Mouse (Mus musculus): ENCODE data around the gene Inf2. TPM values are rescaled to one million over a fixed set of nuclear protein-coding genes. Genes with fewer than 3 reads are reported as not detected.

The Inf2 gene
- total RNA-seq, 2 experiments from 2014 or later = 21.2 to 24.0 TPM

DNA sequence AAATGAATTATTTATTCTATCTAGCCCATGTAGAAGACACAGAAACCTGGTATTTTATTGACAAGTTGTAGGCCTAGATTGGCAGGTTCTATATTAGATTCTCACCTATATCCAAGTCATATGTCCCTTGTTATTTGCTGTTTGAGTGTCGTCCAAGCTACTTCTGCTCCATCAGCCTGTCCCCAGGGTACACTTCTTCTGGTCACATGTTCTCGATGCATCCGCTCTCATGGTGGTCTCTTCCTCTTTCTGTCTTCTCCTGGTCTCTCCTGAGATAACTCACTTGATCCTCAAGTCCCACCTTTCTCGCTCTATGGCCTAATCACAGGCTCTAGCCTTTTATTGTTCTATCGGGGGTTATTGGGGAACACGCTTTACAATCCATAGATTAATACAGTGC, 25.6 kb upstream of the Inf2 start:
- DNase-seq (ENCODE audit: low spot score in 2 of 2) = no peak

DNA sequence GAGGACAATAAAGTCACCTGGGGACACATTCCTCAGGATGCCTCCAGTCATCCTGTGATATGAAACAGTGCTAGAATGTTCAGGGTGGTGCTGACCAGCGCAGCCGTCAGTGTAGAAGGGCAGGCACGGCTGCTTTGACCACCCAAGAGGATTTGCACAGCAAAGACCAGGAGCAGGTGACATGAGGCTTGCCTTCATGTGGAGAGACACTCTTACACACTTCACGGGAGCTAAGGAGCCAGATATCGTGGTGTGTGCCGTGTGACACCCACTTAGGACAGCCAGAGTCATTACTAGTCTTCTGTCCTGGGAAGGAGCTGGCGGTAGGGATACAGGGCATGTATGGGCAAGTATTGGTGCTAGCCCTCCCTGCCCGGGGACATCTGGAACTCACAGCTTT, 18.4 kb upstream of the Inf2 start:
- no peak for DNase-seq (ENCODE audit: low spot score in 2 of 2)

DNA sequence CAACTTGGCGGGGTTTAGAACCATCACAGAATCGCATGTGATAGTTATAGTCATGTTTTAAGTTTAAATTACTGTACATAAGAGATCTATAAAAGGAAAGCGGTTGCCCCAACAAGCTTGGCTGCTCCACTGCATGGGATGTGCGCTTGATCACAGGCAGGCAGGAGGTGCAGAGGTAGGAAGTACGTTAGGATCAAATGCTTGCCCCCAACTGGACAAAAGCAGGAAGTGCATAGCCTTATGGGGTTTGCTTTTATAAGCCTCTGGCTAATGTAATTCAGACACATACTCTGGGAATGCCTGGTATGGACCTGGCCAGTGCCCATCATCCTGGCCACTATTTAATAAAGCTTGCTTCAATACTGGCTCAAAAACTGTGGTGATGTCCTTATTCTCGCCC, 17.5 kb upstream of the Inf2 start:
- DNase-seq (ENCODE audit: low spot score in 2 of 2) = no peak

DNA sequence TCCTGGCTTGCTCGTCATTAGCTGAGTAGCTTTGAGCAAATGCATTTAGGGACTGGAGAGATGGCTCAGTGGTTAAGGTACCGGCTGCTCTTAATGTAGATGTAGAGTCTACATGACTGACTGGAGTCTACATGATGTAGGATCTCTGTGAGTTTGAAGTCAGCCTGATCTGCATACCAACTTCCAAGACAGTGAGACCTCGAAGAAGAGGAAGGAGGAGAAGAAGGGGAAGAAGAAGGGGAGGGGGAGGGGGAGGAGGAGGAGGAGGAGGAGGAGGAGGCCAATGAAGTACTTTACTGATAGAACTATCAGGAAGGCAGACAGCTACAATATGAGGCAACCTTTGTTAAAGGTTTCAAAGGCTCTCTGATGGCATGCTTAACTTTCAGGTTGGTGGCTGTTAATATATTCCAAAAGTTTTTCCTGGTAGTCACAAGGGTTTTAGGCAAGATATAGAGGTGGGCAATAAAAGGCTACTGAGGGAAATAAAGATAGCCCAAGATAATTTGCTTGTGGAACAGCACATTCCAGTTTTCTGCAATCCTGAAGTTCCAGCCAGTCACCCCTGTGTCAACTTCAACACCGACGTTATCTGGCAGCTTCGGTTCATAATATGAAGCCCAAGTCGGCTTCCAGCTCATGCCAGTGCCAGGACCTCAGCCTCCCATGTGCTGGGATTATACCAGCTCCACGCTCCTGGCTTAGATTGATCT, 13.2 kb upstream of the Inf2 start:
- no peak for DNase-seq (ENCODE audit: low spot score in 2 of 2)

DNA sequence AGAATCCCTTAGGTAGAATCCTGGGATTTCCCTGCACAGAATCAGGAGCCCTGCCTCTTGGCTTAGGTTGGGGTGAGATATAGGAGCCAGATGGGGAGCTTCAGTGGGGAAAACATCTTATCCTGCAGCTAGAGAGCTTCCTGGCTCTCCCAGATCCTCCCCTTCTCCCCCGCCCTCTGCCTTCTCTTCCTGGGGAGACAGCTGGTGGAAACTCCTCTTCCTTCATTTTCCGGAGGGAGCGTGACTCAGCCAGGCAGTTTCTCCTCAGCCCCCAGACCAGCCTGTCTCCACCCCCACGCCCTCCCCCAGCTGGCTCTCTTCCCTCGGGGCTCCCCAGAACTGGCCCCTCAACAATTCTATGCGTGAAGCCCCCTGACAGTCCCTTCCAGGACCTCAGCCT, 12.2 kb upstream of the Inf2 start:
- peak in 1 of 2 experiments; percentile 32 for DNase-seq (ENCODE audit: low spot score in 2 of 2)

DNA sequence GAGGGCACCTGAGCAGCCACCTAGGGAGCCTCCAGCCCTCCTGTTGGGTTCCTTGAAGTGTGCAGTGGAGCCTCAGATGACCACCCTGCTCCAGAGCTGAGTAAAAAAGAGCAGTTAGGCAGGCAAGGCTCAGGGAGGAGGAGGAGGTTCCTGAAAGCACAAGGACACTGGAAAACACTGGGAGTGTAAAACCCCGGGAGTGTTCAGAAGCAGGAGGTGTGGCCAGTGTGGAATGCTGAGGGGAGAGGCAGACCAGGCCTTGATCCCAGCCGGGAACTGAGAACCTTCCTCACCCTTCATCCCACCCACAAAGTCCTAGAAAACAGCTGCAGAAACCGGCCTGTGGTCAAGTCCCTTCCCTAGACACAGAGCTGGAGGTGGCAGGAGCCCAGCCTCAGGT, 11.8 kb upstream of the Inf2 start:
- DNase-seq (ENCODE audit: low spot score in 2 of 2) = peak in 1 of 2 experiments; percentile 18

DNA sequence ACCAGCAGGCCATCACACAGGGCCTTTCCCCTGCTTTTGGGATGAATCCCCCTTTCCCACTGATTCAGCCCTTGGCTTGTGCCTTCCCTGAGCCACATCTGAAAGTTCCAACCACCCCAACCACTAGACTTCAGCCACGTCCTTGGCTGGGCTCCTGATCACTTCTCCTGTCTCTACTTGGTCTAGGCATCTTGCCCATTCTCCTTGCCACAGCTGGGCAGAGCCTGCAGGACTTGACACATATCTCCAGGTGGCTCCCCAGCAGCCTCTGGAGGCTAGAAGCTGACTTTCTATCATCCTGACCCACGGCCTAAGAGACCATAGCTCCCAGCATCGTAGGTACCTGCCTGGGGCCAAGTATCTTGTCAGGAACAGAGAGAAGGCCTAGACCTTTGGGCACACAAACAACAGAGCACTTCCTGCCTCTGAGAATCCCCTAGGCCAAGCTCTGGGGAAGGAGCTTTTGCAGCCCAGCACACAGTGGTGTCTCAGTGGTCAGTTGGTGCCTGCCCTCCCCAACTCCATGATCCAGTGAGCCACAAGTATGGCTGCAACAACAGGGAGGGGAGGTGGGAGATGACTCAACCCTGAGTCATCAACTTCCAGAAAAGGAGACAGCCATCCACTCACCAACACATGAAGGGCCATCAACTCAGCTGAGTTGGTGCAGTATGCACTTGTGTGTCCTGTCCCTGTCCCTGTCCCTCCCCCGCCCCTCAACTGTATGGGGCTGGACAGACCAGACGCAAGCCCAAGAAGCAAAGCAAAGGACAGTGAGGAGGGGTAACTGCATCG, 10.1 kb upstream of the Inf2 start:
- no peak for DNase-seq (ENCODE audit: low spot score in 2 of 2)

DNA sequence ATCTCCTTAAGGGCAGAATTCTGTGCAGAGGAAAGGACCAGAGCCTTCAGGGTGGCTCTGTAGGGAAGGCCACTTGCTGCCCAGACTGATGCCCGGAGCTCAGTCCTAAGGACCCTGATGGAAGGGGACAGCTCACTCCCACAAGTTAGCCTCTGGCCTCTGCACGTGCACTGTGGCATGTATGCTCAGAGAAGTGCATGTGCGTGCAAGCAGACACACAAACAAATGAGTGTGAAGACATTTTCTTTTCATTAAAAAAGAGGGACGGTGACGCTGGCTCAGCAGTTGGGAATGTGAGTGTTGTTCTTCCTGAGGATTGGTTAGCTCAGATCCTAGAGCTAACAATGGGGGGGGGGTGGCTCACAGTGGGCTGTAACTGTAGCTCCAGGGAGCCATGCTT, 9.2 kb upstream of the Inf2 start:
- no peak for DNase-seq (ENCODE audit: low spot score in 2 of 2)

DNA sequence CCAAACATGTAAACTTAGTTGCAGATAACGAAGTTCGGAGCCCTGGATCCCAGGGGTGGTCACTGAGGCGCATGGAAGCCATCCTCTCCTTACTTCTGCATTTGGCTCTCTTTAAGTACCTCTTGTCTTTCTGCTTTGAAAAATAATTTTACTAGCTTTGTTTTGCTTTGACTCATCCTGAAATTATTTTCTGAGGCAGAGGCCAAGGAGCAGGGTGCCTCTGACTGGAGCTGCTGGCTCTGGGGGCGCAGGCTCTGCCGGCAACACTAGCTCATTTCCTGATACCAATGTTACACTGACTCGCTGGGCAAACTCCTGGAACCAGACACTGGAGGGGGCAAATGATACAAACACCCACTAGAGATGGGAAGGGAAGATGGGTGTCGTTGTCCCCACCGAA, 8.7 kb upstream of the Inf2 start:
- DNase-seq (ENCODE audit: low spot score in 2 of 2) = no peak

DNA sequence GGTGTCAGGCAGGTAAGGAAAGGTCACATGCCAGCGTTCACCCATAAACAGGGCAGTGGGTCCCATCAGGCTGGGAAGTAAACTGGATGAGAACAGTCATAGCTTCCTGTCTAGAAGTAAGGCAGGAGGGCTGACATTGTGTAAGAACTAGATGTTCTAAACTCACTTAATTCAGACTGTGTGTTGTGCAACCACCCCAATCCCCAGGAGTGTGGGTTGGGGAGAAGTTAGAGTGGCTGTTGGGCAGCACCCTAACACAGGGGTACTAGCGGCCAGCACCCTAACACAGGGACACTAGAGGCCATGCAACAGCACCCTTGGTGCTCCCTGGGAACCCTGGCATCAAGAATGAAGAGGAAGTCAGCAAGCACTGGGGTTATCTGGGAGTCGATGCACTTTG, 7.5 kb upstream of the Inf2 start:
- no peak for DNase-seq (ENCODE audit: low spot score in 2 of 2)

DNA sequence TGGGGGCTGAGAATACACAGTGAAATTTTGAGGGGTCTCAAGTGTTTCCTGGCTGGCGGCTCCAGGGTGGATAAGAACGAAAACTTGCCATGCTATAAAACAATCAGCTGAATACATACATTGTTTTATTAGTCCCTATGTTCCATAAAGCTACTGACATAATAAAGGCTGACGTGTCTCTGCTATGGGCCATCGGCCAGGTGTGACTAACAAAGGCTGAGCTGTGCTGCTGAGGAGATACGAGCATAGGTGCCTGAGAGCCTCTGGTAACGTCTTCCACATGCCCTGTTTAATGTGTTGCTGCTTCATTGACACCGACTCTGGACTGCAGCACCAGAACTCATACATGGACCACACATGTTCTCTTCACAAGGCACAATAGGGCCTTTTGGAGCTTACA, 3.6 kb upstream of the Inf2 start:
- DNase-seq (ENCODE audit: low spot score in 2 of 2) = no peak

DNA sequence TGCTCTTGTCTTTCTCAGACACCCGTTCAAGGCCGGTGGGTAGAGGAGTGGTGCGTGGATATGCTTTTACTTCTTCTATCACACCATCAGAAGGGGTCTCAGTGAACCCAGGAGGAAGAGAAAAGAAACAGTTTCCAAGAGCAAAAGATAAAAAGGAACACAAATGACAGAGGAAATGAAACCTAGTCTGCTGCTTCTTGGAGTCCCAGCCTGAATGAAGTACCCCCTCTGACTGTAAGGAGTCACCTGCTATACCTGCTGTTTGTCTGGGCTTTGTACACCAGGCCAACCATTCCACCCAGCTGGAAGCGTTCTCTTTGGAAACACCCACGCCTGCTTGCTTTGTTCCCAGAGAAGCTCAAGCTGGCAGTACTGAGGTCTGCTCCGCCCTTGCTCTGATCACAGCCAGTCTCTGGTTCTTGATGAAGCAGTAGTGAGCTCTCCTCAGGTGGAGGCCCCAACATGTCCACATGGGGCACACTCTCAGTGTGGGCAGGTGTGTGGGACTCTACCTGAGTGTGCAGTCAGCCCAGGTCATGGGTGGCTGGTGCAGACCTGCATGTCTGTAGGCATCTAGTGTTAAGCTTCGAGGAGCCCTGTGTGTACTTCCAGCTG, 2.6 kb upstream of the Inf2 start:
- no peak for DNase-seq (ENCODE audit: low spot score in 2 of 2)

DNA sequence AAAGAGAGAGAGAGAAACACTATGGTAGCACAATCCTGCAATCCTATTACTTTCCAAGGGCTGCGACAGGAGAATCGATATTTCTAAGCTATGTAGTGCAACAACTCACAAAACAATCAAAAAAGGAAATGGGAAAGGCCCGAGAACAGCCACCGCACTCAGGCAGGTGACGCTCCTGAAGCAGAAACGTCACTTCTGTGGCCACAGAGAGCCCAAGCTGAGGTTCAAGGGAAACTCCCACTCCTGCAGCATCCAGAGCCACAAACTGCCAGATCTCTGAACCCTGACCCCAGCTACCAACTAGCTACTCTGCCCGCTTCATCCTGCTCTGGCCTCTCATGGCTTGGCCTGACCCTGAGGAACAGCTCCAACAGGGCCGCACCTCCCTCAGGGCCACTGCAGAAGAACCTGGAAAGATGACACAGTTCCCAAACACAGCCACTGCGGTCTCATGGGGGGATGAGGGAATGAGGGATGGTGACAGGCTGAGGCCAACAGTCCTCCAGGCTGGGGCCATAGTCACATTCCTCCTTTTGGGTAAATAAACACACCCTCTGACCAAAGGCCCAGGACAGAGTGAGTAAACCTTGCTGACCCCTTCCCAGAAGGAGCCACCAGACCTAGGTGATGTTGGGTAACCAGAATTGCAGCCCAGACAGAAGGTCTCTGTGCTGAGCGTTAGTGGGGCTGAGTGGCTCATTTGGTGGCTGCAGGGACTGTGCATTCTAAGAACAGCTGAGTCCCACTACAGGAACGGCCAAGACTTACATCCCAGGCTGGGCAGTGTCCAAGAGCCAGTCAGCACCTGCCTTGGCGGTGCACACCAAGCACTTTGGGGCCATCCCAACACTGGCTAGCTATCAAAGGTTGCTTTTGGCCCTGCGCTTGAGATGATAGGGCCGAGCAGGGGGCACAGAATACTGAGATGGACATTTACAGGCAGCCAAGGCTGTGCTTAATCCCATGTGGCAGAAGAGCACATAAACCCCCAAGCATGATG, 1.2 kb upstream of the Inf2 start:
- DNase-seq (ENCODE audit: low spot score in 2 of 2) = peak in 1 of 2 experiments; percentile 49

DNA sequence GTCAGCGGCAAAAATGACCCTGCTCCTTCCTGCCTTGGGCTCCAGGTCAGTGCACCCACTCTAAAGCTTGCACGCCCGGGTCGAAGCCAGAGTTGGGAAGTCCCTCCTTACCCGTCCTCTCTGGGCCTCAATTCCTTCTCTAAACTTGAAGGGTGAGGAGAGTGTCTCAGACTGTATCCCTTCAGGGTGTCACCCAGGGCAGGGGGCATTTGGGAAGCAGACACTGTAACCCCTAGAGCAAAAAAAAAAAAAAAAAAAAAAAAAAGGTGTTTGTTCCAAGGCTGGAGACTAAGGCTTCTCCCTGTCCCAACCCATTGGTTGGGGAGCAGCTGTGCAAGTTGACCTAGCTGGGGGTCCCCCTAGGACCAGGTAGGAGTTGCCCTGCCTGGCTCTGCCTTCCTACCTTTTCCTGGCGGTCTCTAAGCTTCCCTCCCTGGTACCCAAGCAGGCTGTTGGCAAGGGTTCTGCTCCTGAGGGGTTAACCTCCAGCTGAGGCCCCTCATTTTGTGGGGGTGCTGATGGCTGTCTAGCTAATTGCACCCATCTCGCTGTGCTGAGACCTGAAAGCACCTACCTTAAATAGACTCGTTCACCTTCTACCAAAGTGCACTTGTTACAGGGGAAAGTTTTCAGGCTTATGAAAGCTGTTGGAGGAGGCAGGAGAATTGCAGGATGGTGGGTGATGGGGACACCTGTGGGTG, 1.1 kb downstream of the Inf2 start:
- DNase-seq (ENCODE audit: low spot score in 2 of 2) = no peak

DNA sequence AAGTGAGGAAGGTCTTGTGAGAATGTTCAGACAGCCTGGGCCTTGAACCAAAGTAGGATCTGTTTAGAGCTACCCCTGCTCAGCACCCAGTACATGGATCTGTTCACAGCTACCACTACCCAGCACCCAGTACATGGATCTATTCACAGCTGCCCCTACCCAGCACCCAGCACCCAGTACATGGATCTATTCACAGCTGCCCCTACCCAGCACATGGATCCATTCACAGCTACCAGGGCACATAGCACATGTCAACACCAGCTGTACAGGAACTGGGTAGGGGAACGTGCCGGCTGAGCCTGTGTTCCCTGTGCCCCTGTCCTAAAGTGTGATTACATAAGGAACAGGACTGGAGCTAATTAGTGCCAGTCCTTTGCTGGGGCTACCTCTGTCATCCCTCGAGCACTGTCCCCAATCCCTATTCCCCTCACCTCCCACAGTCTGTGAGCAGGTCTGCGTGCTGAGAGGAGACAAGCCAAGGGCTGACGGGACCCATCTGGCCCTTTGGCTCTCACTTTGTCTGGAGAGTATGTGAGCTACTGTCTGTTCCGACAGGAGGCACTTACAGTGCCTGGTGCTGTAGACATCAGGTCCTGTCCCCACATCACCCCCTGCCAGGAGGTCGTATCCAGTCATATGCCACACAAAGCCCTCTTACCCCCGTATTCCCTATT, 2.1 kb downstream of the Inf2 start:
- no peak for DNase-seq (ENCODE audit: low spot score in 2 of 2)

DNA sequence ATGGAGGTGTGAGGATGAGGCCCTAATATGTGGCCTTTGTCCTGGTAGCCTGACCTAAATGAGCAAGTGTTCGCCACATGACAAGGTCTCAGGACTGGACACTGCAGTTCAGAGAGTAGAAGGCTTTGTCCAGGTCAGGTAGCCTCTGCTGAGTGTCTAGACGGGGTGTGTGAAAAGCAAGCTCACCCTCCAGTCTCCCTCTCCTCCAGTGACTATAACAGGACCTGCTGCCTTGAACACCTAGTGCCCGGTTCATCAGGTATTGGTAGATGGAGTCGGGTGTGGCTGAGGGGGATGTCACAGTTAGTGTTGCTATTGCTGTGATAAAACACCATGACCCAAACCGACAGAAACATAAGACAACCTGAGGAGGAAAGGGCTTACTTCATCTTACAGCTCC, 2.7 kb downstream of the Inf2 start:
- no peak for DNase-seq (ENCODE audit: low spot score in 2 of 2)

DNA sequence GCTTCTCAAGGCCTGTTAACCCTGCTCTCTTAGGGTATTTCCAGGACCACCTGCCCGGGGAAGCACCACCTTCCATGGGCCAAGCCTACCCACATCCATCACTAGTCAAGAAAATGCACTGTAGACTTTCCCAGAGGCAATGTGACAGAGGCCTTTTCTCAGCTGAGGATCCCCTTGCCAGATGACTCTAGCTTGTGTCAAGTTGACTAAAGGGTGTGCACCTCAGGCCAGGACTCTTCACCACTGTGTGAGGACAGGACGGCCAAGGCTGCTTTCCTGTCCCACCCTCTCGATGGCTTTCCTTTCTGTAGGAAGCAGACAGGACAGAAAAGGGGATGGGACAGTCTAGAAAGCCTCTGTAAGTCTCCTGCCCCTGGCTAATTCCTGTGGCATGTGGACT, 3.1 kb downstream of the Inf2 start:
- DNase-seq (ENCODE audit: low spot score in 2 of 2) = no peak

DNA sequence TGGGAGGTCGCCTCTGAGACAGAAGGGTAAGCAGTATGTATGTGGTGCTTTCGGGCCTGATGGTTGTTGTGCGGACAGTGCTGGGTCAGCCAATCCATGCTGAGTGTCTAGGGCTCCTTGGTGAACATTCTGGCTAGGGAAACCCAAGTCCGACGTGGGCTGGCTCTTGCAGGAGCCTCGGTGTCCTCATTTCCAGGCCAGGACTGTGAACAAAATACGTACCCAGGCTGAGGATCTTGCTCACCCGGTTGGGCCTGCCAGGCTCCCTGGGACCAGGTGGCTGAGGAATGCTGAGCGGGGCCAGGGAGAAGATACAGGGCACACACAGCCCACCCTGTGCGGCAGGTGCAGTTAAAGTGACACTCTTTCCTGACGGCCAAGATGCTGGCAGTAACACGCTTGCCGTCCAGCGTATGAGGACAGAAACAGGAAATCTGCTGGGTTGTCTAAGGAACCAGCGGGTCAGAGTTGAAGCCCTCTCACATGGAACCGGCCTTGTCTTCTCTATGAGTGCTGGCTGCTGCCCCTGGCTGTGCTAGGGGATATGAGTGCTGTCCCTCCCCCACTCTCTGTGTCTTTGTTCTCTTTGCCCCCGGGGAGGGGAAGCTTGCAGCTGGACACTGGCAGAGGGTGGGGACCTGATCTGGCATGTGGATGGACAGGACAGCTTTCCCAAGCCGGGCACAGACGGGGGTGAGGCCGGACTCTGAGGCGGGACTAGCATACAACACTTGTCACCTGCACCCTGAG, 4.6 kb downstream of the Inf2 start:
- DNase-seq (ENCODE audit: low spot score in 2 of 2) = no peak

Measured in gastrocnemius, postnatal 4 days (tissue).